Mouse (Mus musculus) cerebellum, postnatal 25 days (tissue): Measurements from ENCODE around the gene Ly75.

Experiments
- DNase-seq, 2 experiments: peaks; one replicate each; pipeline ENCODE4 v3.0.0; 2021; ENCODE audit warnings: mixed read lengths in 2 of 2

The Ly75 gene

DNA sequence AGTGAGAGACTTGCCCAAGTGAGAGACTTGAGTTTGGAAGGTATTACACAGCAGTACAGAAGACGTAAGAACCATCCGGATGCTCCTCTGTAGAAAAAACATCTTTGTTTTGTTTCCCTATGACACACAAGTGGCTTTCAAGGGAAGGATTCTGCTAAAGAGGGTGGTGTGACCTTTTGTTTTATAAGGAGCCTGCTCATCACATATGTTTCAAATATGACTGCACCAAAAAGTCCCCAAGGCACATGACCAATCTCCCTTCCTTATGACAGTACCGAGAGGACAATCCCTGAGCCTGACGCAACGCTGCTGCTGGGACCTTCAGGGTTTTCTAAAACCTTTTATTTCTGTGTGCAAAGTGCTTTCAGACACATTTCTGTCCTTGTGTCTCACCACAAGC, 12.9 kb downstream of the Ly75 start:
- no peak for DNase-seq

DNA sequence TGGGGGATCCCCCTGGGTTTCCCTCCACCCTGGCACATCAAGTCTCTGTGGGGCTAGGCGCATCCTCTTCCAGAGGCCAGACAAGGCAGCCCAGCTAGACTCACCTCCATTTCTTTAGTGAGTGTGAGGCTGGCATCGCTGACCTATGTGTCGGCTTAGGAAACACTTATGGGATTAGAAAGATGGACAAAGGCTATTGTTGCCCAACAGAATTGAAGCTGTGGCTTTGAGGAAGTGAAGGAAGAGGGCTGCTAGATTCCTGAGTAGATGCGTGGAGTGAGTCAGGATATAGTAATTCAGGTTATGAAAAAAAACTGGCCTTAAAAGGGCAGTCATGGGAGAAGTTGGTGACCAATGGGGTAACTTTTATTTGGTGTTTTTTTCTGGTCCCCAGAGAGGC, 13.6 kb downstream of the Ly75 start:
- DNase-seq = no peak

- no peak for DNase-seq
These were observed 15.2 kb downstream of the Ly75 start for GRCm38 (mm10) chr2:60367871-60368270.

DNA sequence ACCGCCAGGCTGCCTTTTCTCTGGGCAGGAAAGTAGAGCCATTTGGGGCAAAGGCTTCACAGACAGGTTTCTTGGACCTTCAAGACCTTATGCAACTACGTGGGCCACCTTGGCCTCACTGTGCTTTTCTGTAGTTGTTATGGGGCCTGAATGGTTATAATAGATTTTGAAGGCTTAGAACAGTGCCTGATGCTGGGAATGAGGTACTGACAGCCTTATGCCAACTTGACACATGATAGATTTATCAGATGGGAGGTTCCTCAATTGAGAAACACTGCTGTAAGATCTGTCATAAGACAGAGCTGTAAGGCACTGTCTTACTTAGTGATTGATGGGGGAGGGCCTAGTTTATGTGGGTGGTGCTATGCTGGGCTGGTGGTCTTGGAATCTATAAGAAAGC, 15.9 kb downstream of the Ly75 start:
- no peak for DNase-seq

DNA sequence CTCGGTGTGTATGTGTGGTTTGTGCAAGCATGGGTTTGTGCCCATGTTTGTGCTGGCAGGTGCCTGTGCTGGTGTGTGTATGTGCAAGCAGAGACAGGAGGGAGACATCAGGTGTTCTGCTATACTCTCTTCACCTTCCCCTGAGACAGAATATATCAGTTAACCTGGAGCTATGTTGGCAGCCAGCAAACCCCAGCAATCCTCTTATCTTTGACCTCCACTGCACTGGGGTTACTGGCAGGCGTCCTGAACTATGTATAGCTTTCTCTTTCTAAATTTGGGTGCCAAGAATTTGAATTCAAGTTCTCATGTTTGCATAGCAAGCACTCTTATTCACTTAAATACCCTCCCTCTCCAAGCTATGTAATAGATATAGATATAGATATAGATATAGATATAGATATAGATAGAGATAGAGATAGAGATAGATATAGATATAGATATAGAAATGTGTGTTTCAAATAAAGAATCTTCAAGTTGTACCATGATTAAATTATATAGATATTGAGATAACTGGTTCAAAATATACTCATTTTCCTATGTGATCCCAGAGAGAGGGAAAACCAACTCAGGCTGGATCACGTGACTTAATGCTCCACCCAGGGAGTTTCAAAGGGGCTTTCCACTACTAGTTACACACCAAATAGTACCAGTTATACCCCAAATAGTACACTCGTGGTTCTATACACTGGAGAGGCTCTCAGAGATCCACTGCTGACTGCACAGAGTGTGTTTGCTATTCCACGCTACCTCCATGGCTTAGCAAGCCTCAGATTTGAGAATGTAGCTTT, 17.1 kb downstream of the Ly75 start:
- no peak for DNase-seq

DNA sequence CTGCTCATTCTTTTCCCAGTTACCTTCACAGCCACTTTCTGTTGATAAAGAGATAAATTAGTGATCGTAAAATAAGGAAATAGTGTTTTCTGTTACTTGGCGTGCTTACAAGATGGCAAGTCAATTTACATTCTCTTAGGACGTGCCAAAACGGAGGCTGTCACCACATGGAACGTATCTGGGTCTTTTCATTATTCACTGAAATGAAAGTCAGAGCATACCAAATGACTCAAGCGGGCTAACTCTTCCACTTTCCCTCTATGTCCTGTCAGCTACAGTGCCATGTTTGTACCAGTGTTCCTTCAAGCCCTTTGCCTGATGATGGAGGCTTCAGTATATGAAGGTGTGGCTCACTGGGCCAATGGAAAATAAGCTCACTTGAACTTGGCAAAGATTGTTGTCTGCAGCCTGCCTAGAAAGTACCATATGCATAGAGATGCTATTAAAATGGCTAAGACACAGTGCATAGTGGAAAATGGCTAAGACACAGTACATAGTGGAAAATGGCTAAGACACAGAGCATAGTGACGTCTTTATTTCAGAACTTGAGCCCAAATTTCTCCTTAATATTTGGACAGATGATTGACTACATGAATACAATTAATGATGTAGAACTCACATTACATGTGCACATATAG, 17.8 kb downstream of the Ly75 start:
- no peak for DNase-seq

DNA sequence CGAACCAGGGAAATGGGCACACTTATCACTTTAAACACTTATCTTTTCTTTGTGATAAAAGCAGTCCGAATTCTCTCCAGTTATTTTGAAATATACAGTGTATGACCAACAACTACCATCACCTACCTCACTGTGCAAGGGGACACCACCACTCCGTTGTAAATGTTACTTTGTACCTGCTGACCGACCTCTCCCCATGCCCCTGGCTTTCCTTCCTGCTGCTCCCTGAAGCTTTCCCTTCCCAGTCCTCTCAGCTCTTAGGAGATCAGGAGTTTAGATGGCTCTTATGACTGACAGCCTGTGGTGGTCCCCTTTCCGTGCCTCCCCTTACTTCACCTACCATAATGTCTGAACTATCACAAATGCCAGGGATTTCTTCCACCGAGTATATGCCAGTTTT, 21.0 kb downstream of the Ly75 start:
- DNase-seq = no peak

GRCm38 (mm10) chr2:60359796-60360195, 23.3 kb downstream of the Ly75 start:
- no peak for DNase-seq

GRCm38 (mm10) chr2:60355388-60355683, 27.8 kb downstream of the Ly75 start:
- no peak for DNase-seq

- DNase-seq = no peak
These were observed 28.3 kb downstream of the Ly75 start for GRCm38 (mm10) chr2:60354541-60355387.

- DNase-seq = no peak
These were observed 30.8 kb downstream of the Ly75 start for GRCm38 (mm10) chr2:60352296-60352695.

DNA sequence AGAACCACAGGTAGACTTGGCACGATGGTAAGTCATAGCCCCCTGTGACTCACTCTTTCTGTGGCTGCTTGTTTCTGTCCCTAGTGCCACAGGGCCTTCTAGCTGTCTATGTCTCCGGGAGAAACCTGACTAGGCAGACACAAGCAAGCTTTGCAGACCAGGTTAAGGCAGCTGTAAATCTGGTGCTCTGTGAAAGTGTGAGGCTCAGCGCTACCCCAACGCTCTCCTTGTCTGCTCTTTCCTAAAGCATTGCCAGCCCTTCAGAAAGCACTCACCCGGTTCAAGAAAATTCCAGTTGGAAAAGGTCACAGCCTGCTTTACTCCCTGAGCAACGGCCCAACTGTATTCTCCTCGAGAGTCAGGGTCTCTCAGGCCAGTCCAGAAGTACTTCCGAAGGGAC, 31.3 kb downstream of the Ly75 start:
- no peak for DNase-seq

DNA sequence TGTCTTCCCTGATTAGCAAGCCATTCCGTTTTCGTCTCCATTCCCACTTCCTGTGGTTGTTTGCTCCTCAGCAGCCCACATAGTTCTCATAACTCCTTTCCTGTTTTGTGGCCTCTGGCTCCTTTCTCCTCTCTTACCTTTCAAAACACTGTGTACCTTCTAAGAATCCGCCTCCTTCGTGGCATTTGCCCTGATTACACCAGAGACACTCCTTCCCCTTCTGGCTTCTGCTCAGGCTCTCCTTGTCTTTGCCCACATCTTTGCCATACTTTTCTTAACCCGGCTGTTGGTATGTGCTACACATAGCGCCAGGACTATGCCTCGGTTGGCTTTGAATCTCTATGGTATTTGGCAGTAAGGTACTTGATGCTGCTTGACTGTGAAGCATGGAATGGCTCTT, 35.2 kb downstream of the Ly75 start:
- DNase-seq = no peak

DNA sequence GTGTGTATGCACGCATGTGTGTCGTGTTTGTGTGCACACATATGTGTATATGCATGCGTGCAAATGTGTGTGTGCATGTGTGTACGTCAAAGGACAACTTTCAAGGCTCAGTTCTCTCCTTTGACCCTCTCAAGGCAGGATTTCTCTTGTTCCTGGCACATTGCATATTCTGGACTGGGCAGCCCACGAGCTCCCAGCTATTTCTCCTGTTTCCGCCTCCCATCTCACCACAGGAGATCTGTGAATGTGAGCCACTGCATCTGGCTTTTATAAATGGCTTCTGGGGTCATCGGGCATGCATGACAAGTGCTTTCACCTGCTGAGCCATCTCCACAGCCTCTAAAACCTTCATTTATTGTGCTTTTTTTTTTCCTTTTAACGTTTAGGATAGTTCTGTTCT, 36.6 kb downstream of the Ly75 start:
- DNase-seq = no peak

GRCm38 (mm10) chr2:60345717-60346116, 37.4 kb downstream of the Ly75 start:
- DNase-seq = no peak

GRCm38 (mm10) chr2:60343607-60344289, 39.4 kb downstream of the Ly75 start:
- DNase-seq = no peak

DNA sequence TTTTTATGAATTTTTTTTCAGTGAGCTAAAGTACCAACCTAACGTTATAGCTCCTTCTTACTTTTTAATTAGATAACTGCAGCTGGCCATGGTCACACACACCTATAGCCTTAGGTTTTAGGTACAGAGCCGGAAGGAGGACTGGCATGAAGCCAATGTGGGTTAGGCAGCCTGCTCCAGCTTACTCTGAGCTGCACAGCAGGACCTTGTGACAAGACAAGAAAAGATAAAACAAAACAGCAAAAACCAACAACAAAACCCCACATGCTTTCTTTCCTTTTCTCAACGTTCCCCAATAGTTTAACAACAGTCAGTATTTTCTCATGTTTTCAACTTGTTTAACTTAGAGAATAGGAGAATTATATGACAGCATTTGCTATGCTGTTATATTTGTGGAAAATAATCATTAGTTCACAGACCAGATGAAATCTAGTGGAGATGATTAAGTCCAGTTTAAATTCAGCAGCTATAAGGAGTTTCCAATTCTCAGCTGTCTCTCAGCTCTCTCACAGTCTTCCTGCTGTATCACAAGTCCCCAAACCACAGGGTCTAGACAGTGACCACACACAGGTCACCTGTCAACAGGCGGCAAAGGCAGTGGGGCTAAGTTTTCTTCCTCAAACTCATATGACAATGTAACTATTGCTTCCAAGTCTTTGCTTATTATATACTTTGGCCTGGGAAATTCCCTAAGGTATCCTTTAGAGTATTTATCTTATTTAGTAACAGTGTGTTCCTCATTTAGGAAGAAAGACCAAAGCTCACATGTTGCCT, 40.8 kb downstream of the Ly75 start:
- DNase-seq = no peak

DNA sequence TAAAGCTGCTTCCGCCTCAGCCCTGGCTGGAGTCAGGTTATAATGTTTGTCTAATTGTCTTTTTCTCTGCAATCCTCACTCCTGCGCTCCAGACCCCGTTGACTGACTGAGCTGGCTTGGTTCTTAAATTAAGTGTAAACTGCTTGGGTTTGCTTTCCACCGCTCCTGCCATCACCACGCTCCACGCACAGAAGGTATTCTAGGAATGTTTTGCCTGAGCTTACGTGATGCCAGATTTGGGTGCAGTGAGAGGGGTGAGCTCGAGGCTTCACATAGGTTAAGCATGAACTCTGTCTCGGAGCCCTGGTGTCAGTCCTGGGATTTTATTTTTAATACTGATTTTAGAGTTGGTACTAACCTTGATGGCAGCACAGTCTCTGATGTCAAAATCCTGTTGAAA, 45.2 kb downstream of the Ly75 start:
- DNase-seq = no peak

GRCm38 (mm10) chr2:60328641-60329040, 54.5 kb downstream of the Ly75 start:
- no peak for DNase-seq

DNA sequence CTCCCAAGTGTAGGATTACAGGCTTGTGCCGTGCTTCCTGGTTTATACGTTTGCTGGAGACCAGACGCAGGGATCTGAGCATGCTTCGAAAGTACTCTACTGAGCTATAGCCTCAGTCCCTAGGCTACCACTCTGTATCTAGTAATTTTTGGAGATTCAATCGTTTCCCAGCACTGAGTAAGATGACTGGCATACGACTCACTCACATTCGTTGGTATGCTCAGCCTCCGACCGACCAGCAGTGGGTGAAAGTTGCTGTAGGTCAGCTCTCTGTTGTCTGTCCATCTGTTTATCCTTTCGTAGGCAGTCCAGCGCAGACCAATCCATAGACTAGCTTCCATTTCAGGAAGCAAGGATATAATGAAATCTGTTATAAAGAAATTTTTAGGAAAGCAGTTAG, 55.5 kb downstream of the Ly75 start:
- no peak for DNase-seq

DNA sequence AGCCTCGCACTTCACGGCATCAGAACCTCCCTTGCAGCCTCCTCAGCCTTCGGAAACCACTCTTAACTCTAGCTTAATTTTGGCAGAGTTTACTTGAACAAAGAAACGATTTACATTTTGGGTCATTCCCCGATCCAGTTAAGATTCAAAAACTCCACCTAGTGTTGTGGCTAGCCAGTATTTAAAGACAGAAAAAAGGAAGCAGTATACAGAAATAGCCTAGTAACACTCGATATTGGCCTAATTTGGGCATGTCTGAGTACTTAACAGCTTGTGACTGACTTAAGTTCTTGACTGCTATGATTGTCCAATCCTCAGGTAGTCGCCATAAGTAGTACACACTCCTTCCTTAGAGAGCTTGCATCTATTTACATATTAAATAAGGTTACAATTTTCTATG, 56.2 kb downstream of the Ly75 start:
- no peak for DNase-seq

- no peak for DNase-seq
These were observed 59.7 kb downstream of the Ly75 start for GRCm38 (mm10) chr2:60323411-60323810.
